7 mouse cellular contexts compared by ENCODE assay signal in genomic region chr1:181256689-181257584, GRCm38 (mm10). TPM values are rescaled to one million over a fixed set of nuclear protein-coding genes. Genes with fewer than 3 reads are reported as not detected.
A peak's percentile ranks its signal among the peaks of the same experiment; 100 is the strongest.
DNase-seq lines count a peak whose midpoint lies in the region; ATAC-seq lines count a peak whose summit lies in the region.

No protein-coding gene starts in this region.

- H3K9ac ChIP-seq in forebrain, embryonic 12.5 days = peak overlapping the region; percentile 53
- peak overlapping the region; percentile 57 for H3K9ac ChIP-seq in limb, embryonic 12.5 days (replicated peaks)
- peak overlapping the region; percentile 13; the same call in 1 of the 2 replicates for H3K9ac ChIP-seq in midbrain, embryonic 14.5 days (replicated peaks; ENCODE audit: low read length)

- H3K4me3 ChIP-seq in brown adipose tissue, adult 24 weeks (ENCODE audit: insufficient read depth, low read depth, low read length) = peak overlapping the region; percentile 56
- peak overlapping the region; percentile 36 for H3K4me3 ChIP-seq in forebrain, embryonic 12.5 days (replicated peaks)
- H3K4me3 ChIP-seq in limb, embryonic 12.5 days (replicated peaks) = peak overlapping the region; percentile 44
- peak overlapping the region; percentile 30 for H3K4me3 ChIP-seq in midbrain, embryonic 14.5 days (replicated peaks; ENCODE audit: low read depth, low read length)

- peaks cover 11% of the 10 kb centered on the region; the same call in 1 of the 2 replicates for H3K27me3 ChIP-seq in forebrain, embryonic 12.5 days
- peaks cover 19% of the 10 kb centered on the region for H3K27me3 ChIP-seq in limb, embryonic 12.5 days
- H3K27me3 ChIP-seq in midbrain, embryonic 14.5 days (ENCODE audit: control insufficient read depth, insufficient read depth, low read length) = 0 out of 2 replicates have a peak, but pooled peaks cover 3% of the 10 kb centered on the region
- H3K27me3 ChIP-seq in splenic B cell, adult 2 months (ENCODE audit: control insufficient read depth, insufficient read depth, low read length, poor library complexity, severe bottlenecking) = no peaks in the 10 kb centered on the region

- peak overlapping the region; percentile 71 for H3K4me2 ChIP-seq in forebrain, embryonic 12.5 days
- H3K4me2 ChIP-seq in limb, embryonic 12.5 days = peak overlapping the region; percentile 78
- H3K4me2 ChIP-seq in midbrain, embryonic 14.5 days (ENCODE audit: low read length) = peak overlapping the region; percentile 54

- H3K4me1 ChIP-seq in brown adipose tissue, adult 24 weeks (ENCODE audit: control insufficient read depth, insufficient read depth, insufficient read length, low read length) = no peaks in the 10 kb centered on the region
- peaks cover 39% of the 10 kb centered on the region for H3K4me1 ChIP-seq in forebrain, embryonic 12.5 days
- peaks cover 44% of the 10 kb centered on the region for H3K4me1 ChIP-seq in limb, embryonic 12.5 days (replicated peaks)
- peaks cover 18% of the 10 kb centered on the region for H3K4me1 ChIP-seq in midbrain, embryonic 14.5 days (ENCODE audit: control insufficient read depth, insufficient read depth, low read length)

- H3K36me3 ChIP-seq in forebrain, embryonic 12.5 days (replicated peaks) = no peaks in the 10 kb centered on the region
- H3K36me3 ChIP-seq in limb, embryonic 12.5 days = no peaks in the 10 kb centered on the region
- no peaks in the 10 kb centered on the region for H3K36me3 ChIP-seq in midbrain, embryonic 14.5 days (ENCODE audit: control insufficient read depth, insufficient read depth, low read length)
- no peaks in the 10 kb centered on the region for H3K36me3 ChIP-seq in splenic B cell, adult 2 months (ENCODE audit: control insufficient read depth, insufficient read depth, low read length, poor library complexity, severe bottlenecking)

- peak; percentile 60 for ATAC-seq in forebrain, embryonic 12.5 days (ENCODE audit: low FRiP score)
- ATAC-seq in limb, embryonic 12.5 days (ENCODE audit: insufficient number of reproducible peaks, insufficient read depth, low FRiP score, low TSS enrichment, low read depth) = peak; percentile 44
- peak; percentile 66; the same call in 1 of the 2 replicates for ATAC-seq in midbrain, embryonic 14.5 days (ENCODE audit: low FRiP score, low TSS enrichment)

- 29% methylated on average over 32 of the region's 36 CpGs for WGBS in forebrain, embryonic 12.5 days
- 15% methylated on average over 34 of the region's 36 CpGs for WGBS in limb, embryonic 12.5 days
- WGBS in midbrain, embryonic 14.5 days = 21% methylated on average over 35 of the region's 36 CpGs

- H3K27ac ChIP-seq in brown adipose tissue, adult 24 weeks (replicated peaks; ENCODE audit: low read depth, low read length) = peak overlapping the region; percentile 39
- peak overlapping the region; percentile 75 for H3K27ac ChIP-seq in forebrain, embryonic 12.5 days
- peak overlapping the region; percentile 56 for H3K27ac ChIP-seq in limb, embryonic 12.5 days
- 0 out of 2 replicates have a peak overlapping the region, but pooled peaks have one; percentile 0 for H3K27ac ChIP-seq in midbrain, embryonic 14.5 days (replicated peaks; ENCODE audit: low read depth, low read length)

- no peaks in the 10 kb centered on the region for H3K9me3 ChIP-seq in forebrain, embryonic 12.5 days
- no peaks in the 10 kb centered on the region for H3K9me3 ChIP-seq in limb, embryonic 12.5 days
- no peaks in the 10 kb centered on the region for H3K9me3 ChIP-seq in midbrain, embryonic 14.5 days (ENCODE audit: control insufficient read depth, low read length)

- peak; percentile 87 for DNase-seq in MN1 (ENCODE audit: low spot score)
- peak; percentile 80 for DNase-seq in heart, postnatal 4 days
- peak; percentile 54 for DNase-seq in midbrain, embryonic 14.5 days
- peak; percentile 87 for DNase-seq in splenic B cell, adult 2 months (ENCODE audit: low read depth, low spot score)

RNA-seq across cellular contexts. Expression of gene Wdr26, which starts 45.1 kb away (rescaled TPM):
- polyA plus RNA-seq in brown adipose tissue, adult 24 weeks (2012; ENCODE audit: insufficient read depth, insufficient read length, missing spikeins) = 49.7 and 55.5 TPM in 2 replicates
- polyA plus RNA-seq in forebrain, embryonic 12.5 days (2016; fragmentation: Nextera tagmentation; extraction: Ambion mirVana) = 46.7 and 48.8 TPM in 2 replicates
- total RNA-seq in heart, postnatal 4 days (2021) = 100 to 1,000 TPM; 137 to 138 TPM
- 37.0 and 39.2 TPM in 2 replicates for polyA plus RNA-seq in limb, embryonic 12.5 days (2016; fragmentation: Nextera tagmentation; extraction: Ambion mirVana)
- polyA plus RNA-seq in midbrain, embryonic 14.5 days (2014; fragmentation: Nextera tagmentation; extraction: Ambion mirVana) = 53.1 and 54.8 TPM in 2 replicates

Comparison
In these comparisons a context has a peak if more than half of its experiments do, and no peak if none do; other contexts are left out.
1. Peak in every context shown above with its lines: DNase-seq, ATAC-seq, H3K4me3 ChIP-seq and H3K27ac ChIP-seq.
2. H3K27ac ChIP-seq: peak in every context shown above with its lines; median percentile 75 in forebrain, embryonic 12.5 days; 56 in limb, embryonic 12.5 days; 39 in brown adipose tissue, adult 24 weeks; 0 in midbrain, embryonic 14.5 days.